Mouse (Mus musculus): ENCODE measurements around the gene Odf3l1. TPM values are rescaled to one million over a fixed set of nuclear protein-coding genes. Genes with fewer than 3 reads are reported as not detected.

Gene Odf3l1
- polyA plus RNA-seq, 1 experiment from 2014 or later: 1.3 TPM

DNA sequence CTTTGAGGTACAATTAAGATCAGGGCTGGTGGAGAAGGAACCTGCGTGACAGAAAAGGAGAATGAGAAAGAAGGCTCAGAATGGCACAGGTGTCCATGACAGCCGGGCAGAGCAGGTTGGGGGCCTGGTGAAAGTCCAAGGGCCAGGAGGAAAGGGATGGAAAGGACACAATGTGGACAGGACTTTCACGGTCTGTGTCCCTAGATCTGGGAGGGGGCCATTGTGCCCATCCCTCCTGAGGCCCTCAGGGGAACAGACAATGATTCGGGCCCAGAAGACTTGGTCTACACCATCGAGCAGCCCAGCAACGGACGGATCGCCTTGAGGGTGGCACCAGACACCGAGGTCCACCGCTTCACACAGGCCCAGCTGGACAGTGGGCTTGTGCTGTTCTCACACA lies 27.6 kb upstream of the Odf3l1 start:
- 0 out of 2 replicates have a peak overlapping the region, but pooled peaks have one; percentile 3 for H3K27ac ChIP-seq
- WGBS: 92% methylated on average over 10 of the region's 10 CpGs
- H3K9ac ChIP-seq: no peak overlapping the region
- H3K4me1 ChIP-seq (replicated peaks): peaks cover 5% of the 10 kb centered on the region; the same call in 1 of the 2 replicates
- no peak overlapping the region for H3K4me2 ChIP-seq (replicated peaks)
- H3K4me3 ChIP-seq (replicated peaks): no peak overlapping the region
- peaks cover 4% of the 10 kb centered on the region; the same call in 1 of the 2 replicates for H3K27me3 ChIP-seq (replicated peaks)
- H3K36me3 ChIP-seq: 0 out of 2 replicates have a peak, but pooled peaks cover 4% of the 10 kb centered on the region
- H3K9me3 ChIP-seq: no peaks in the 10 kb centered on the region
- ATAC-seq: no peak

DNA sequence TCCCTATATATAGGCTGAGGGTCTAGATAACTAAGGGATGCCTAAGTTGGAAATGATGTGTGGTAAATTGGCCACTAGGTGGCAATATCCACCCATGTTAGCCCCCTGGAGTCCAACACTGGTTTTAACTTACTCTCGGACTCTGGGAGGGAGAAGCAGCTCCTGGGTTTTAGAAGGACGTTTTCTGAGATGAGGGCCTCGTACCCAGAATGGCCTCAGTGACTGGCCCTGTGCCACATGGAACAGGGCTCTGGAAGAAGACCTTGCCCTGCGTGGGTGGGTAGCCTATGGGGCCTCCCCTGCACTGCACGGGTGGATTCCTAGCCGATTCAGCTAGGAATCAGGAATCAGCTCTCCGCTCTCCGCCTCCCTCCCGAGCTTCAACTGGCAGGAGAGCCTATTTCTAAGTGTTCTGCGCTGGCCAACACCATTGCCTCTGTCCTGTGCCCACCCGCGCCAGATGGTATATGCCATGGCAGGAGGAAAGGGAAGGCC lies 27.1 kb upstream of the Odf3l1 start:
- Histone ChIP-seq H3K27me3 (replicated peaks) (peaks cover 4% of the 10 kb centered on the region; the same call in 1 of the 2 replicates), H3K9ac (0 out of 2 replicates have a peak overlapping the region, but pooled peaks have one; percentile 21), H3K27ac (peak overlapping the region; percentile 3; the same call in 1 of the 2 replicates), H3K4me2 (replicated peaks) (peak overlapping the region; percentile 43; the same call in 1 of the 2 replicates), H3K4me3 (replicated peaks) (no peak overlapping the region), H3K36me3 (0 out of 2 replicates have a peak, but pooled peaks cover 4% of the 10 kb centered on the region), H3K9me3 (no peaks in the 10 kb centered on the region), H3K4me1 (replicated peaks) (peaks cover 5% of the 10 kb centered on the region; the same call in 1 of the 2 replicates)
- 32% methylated on average over 12 of the region's 12 CpGs for WGBS
- peak; percentile 66 for ATAC-seq

DNA sequence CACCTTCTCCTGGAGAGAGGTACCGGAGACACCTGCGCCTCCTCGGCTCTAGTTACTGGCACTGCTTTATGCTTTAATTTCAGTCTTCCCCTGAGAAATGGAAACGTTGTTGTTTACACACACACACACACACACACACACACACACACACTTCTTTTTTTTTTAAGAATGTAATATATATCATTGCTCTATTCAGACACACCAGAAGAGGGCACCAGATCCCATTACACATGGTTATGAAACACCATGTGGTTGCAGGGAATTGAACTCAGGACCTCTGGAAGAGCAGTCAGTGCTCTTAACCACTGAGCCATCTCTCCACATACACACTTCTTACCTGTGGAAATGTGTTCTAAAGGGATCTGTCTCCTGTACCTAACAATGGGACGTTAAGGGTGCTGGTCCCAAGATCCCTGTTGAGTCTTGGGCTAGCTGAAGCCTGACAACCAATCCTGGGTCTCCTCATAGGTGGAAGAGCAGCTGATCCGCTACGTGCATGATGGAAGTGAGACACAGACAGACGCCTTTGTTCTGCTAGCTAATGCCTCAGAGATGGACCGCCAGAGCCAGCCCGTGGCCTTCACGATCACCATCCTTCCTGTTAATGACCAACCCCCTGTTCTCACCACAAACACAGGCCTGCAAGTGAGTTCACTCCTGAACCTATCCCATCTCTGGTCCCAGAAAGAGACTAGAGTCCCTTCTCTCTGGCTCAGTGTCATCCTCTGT lies 26.2 kb upstream of the Odf3l1 start:
- Histone ChIP-seq H3K27ac (no peak overlapping the region), H3K4me1 (replicated peaks) (peaks cover 5% of the 10 kb centered on the region; the same call in 1 of the 2 replicates), H3K27me3 (replicated peaks) (peaks cover 4% of the 10 kb centered on the region; the same call in 1 of the 2 replicates), H3K4me2 (replicated peaks) (no peak overlapping the region), H3K4me3 (replicated peaks) (no peak overlapping the region), H3K9me3 (no peaks in the 10 kb centered on the region), H3K36me3 (0 out of 2 replicates have a peak, but pooled peaks cover 4% of the 10 kb centered on the region), H3K9ac (no peak overlapping the region)
- no peak for ATAC-seq
- 69% methylated on average over 11 of the region's 11 CpGs for WGBS

DNA sequence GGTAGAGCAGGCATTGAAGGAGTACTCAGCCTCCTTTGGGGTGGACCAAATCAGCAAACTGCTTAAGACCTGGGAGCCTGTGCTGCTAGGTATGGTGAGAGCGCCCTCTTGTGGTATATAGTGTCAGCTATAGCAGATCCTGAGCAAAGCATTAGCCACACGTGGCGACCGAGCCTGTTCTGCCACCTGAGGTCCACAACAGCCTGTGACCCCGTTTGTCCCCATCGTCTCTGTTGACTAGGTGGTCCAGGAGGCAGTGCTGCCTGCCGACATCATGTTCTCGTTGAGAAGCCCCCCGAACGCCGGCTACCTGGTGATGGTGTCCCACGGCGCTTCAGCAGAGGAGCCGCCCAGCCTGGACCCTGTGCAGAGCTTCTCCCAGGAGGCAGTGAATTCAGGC lies 25.3 kb upstream of the Odf3l1 start:
- peaks cover 4% of the 10 kb centered on the region; the same call in 1 of the 2 replicates for H3K27me3 ChIP-seq (replicated peaks)
- H3K9me3 ChIP-seq: no peaks in the 10 kb centered on the region
- 19% methylated on average over 14 of the region's 14 CpGs for WGBS
- peak overlapping the region; percentile 52 for H3K4me2 ChIP-seq (replicated peaks)
- H3K9ac ChIP-seq: no peak overlapping the region
- no peak overlapping the region for H3K27ac ChIP-seq
- peak; percentile 63 for ATAC-seq
- H3K4me1 ChIP-seq (replicated peaks): peaks cover 5% of the 10 kb centered on the region; the same call in 1 of the 2 replicates
- 0 out of 2 replicates have a peak, but pooled peaks cover 10% of the 10 kb centered on the region for H3K36me3 ChIP-seq
- no peak overlapping the region for H3K4me3 ChIP-seq (replicated peaks)

DNA sequence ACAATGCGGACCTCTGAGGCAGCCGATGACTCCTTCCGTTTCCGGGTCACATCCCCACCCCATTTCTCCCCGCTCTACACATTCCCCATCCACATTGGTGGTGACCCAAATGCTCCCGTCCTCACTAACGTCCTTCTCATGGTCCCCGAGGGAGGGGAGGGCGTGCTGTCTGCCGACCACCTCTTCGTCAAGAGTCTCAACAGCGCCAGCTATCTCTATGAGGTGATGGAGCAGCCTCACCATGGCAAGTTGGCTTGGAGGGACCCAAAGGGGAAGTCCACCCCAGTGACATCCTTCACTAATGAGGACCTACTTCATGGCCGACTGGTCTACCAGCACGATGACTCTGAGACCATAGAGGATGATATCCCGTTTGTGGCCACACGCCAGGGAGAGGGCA lies 23.1 kb upstream of the Odf3l1 start:
- Histone ChIP-seq H3K4me3 (replicated peaks) (no peak overlapping the region), H3K4me2 (replicated peaks) (no peak overlapping the region), H3K27me3 (replicated peaks) (peaks cover 4% of the 10 kb centered on the region; the same call in 1 of the 2 replicates), H3K4me1 (replicated peaks) (peaks cover 16% of the 10 kb centered on the region), H3K9me3 (no peaks in the 10 kb centered on the region), H3K36me3 (0 out of 2 replicates have a peak, but pooled peaks cover 14% of the 10 kb centered on the region), H3K9ac (no peak overlapping the region), H3K27ac (no peak overlapping the region)
- no peak for ATAC-seq
- 95% methylated on average over 16 of the region's 16 CpGs for WGBS

DNA sequence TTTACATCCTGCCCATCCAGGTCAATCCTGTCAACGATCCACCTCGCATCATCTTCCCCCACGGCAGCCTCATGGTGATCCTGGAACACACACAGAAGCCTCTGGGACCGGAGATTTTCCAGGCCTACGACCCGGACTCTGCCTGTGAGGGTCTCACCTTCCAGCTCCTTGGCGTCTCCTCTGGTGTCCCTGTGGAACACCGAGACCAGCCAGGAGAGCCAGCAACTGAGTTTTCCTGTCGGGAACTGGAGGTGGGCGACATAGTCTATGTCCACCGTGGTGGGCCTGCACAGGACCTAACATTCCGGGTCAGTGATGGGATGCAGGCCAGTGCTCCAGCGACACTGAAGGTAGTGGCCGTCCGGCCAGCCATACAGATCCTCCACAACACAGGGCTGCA lies 22.1 kb upstream of the Odf3l1 start:
- 90% methylated on average over 15 of the region's 15 CpGs for WGBS
- H3K4me2 ChIP-seq (replicated peaks): no peak overlapping the region
- H3K9ac ChIP-seq: no peak overlapping the region
- no peak overlapping the region for H3K4me3 ChIP-seq (replicated peaks)
- no peak overlapping the region for H3K27ac ChIP-seq
- no peaks in the 10 kb centered on the region for H3K9me3 ChIP-seq
- peaks cover 24% of the 10 kb centered on the region for H3K4me1 ChIP-seq (replicated peaks)
- 0 out of 2 replicates have a peak, but pooled peaks cover 10% of the 10 kb centered on the region for H3K36me3 ChIP-seq
- no peak for ATAC-seq
- H3K27me3 ChIP-seq (replicated peaks): no peaks in the 10 kb centered on the region

DNA sequence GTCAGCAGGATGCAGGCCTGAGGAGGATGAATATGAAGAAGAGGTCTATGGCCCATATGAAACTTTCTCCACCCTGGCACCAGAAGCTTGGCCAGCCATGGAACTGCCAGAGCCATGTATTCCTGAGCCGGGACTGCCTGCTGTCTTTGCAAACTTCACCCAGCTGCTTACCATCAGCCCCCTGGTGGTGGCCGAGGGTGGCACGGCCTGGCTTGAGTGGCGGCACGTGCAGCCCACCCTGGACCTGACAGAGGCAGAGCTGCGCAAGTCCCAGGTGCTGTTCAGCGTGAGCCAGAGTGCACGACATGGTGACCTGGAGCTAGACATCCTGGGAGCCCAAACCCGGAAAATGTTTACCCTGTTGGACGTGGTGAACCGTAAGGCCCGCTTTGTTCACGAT lies 21.6 kb upstream of the Odf3l1 start:
- WGBS: 63% methylated on average over 13 of the region's 13 CpGs
- H3K9me3 ChIP-seq: no peaks in the 10 kb centered on the region
- 0 out of 2 replicates have a peak, but pooled peaks cover 10% of the 10 kb centered on the region for H3K36me3 ChIP-seq

DNA sequence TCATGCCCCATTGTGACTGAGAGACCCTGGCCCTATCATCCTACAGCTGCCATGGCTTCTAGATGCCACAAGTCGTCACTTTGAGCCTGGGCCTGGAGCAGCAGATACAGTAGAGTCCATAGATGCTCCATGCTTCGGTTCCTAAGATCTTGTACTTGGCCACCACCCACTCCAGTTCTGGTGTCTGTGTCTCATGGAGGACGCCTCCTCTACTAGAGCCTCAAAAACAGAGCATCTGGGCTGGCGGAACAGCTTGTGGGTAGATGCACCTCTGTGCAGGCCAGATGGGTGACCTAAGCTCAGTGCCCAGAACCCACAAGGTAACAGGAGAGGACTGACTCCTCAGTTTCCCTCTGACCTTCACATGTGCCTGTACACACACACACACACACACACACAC lies 19.8 kb upstream of the Odf3l1 start:
- no peak for ATAC-seq
- peaks cover 32% of the 10 kb centered on the region for H3K4me1 ChIP-seq (replicated peaks)
- no peak overlapping the region for H3K9ac ChIP-seq
- H3K9me3 ChIP-seq: no peaks in the 10 kb centered on the region
- H3K4me3 ChIP-seq (replicated peaks): no peak overlapping the region
- H3K27ac ChIP-seq: no peak overlapping the region
- H3K27me3 ChIP-seq (replicated peaks): no peaks in the 10 kb centered on the region
- 0 out of 2 replicates have a peak, but pooled peaks cover 10% of the 10 kb centered on the region for H3K36me3 ChIP-seq
- H3K4me2 ChIP-seq (replicated peaks): no peak overlapping the region
- WGBS: 86% methylated on average over 4 of the region's 4 CpGs

More for the DNA sequence above, 21.6 kb upstream of the Odf3l1 start:
- H3K27ac ChIP-seq: no peak overlapping the region
- ATAC-seq: no peak
- H3K4me2 ChIP-seq (replicated peaks): no peak overlapping the region
- peaks cover 28% of the 10 kb centered on the region for H3K4me1 ChIP-seq (replicated peaks)
- H3K27me3 ChIP-seq (replicated peaks): no peaks in the 10 kb centered on the region
- H3K4me3 ChIP-seq (replicated peaks): no peak overlapping the region
- H3K9ac ChIP-seq: no peak overlapping the region

DNA sequence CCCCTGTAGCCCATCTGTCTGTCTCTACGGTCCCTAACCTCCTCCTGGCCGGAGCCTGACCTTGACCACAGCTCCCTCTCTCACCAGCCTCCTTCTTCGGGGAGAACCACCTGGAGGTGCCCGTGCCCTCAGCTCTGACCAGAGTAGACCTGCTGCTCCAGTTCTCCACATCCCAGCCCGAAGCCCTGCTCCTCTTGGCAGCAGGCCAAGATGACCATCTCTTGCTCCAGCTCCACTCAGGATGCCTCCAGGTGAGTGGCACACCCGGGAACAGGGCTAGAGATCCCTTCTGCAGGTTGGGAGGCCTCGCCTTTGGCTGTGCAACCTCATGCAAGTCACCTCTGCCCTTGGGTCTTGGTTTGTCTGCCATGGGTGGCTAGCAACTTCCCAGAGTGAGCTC lies 19.0 kb upstream of the Odf3l1 start:
- no peak; the same call in none of the 2 replicates for ATAC-seq
- WGBS: 74% methylated on average over 7 of the region's 7 CpGs
- Histone ChIP-seq H3K9me3 (no peaks in the 10 kb centered on the region), H3K27me3 (replicated peaks) (no peaks in the 10 kb centered on the region), H3K27ac (no peak overlapping the region), H3K4me3 (replicated peaks) (no peak overlapping the region), H3K9ac (no peak overlapping the region), H3K4me2 (replicated peaks) (no peak overlapping the region), H3K36me3 (0 out of 2 replicates have a peak, but pooled peaks cover 10% of the 10 kb centered on the region), H3K4me1 (replicated peaks) (peaks cover 32% of the 10 kb centered on the region)

DNA sequence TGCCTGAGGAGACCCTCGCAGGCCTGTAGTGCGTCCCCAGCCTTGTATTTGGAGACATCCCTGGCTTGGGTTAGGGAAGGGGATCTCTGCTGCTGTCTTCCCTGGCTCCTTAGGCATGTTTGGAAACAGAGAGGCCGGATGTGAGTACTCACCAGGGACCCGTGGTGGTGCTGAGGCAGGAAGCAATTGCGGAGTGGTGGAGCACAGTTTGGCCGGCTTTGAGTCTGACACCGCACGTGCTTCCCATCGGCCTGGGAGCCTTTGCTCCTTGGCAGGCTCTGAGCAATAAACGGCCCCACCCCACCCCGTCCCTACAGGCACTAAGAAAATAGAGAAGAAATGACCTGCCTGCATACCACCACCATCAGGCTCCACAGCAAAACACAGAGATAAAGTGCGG lies 18.3 kb upstream of the Odf3l1 start:
- H3K4me3 ChIP-seq (replicated peaks): no peak overlapping the region
- peaks cover 32% of the 10 kb centered on the region for H3K4me1 ChIP-seq (replicated peaks)
- no peak overlapping the region for H3K4me2 ChIP-seq (replicated peaks)
- no peaks in the 10 kb centered on the region for H3K9me3 ChIP-seq
- no peak overlapping the region for H3K9ac ChIP-seq
- peak; percentile 58 for ATAC-seq
- H3K27ac ChIP-seq: peak overlapping the region; percentile 62
- 0 out of 2 replicates have a peak, but pooled peaks cover 10% of the 10 kb centered on the region for H3K36me3 ChIP-seq
- H3K27me3 ChIP-seq (replicated peaks): no peaks in the 10 kb centered on the region
- WGBS: 33% methylated on average over 12 of the region's 12 CpGs

DNA sequence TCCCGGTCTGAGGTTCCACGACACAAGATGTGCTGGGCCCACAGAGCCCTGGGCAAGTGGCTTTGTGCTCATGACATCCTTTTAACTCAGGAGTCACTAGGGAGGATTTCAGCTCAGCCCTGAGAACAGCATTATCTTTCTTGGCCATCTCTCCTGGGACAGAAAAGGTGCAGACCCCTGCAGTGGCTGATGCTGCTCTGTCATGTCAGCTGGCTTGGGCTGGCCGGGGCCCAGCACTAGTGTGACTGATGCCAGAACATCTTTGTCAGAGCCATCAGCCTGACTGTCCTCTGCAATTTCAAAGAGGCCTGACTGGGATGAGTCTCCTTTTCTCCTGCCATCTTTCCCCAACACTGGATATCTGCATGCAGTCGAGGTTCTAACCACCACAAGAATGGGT lies 17.8 kb upstream of the Odf3l1 start:
- H3K27me3 ChIP-seq (replicated peaks): no peaks in the 10 kb centered on the region
- H3K4me1 ChIP-seq (replicated peaks): peaks cover 36% of the 10 kb centered on the region
- no peaks in the 10 kb centered on the region for H3K9me3 ChIP-seq
- peak overlapping the region; percentile 62 for H3K27ac ChIP-seq
- 61% methylated on average over 4 of the region's 4 CpGs for WGBS
- H3K9ac ChIP-seq: no peak overlapping the region
- H3K4me3 ChIP-seq (replicated peaks): no peak overlapping the region
- 0 out of 2 replicates have a peak, but pooled peaks cover 10% of the 10 kb centered on the region for H3K36me3 ChIP-seq
- no peak for ATAC-seq
- H3K4me2 ChIP-seq (replicated peaks): no peak overlapping the region

DNA sequence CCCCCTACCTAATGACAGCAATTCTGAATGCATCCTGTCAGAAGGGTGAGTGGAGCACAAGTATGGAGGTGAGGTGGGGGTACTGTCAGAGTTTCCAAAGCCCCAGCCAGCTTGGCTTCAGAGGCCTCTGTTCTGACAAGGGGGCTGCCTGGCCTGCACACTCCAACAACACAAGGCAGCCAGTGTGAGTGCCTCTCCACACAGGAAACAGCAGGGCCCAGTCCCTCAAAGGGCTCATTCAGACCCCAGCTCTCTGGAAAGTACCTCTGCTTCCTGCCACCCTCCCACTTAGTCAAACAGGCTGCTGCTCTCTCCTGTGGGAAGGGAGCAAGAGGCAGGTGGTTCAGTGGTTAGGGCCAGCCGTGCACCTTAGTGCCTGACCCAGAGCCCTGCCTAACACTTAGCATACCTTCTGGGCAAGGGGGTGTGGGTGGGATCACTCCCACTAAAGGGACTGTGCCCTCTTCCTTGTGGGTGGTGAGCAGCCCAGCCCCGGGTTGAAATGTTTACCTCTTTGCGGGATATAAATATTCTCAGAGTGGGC lies 17.1 kb upstream of the Odf3l1 start:
- no peaks in the 10 kb centered on the region for H3K9me3 ChIP-seq
- no peaks in the 10 kb centered on the region for H3K27me3 ChIP-seq (replicated peaks)
- H3K4me3 ChIP-seq (replicated peaks): no peak overlapping the region
- WGBS: 46% methylated on average over 3 of the region's 3 CpGs
- peaks cover 43% of the 10 kb centered on the region for H3K4me1 ChIP-seq (replicated peaks)
- no peak for ATAC-seq
- no peak overlapping the region for H3K9ac ChIP-seq
- H3K27ac ChIP-seq: peak overlapping the region; percentile 25
- 0 out of 2 replicates have a peak, but pooled peaks cover 10% of the 10 kb centered on the region for H3K36me3 ChIP-seq
- no peak overlapping the region for H3K4me2 ChIP-seq (replicated peaks)
